Mouse (Mus musculus) neutrophil, adult 5-6 weeks (primary cell): ENCODE measurements at regions not wholly inside any gene's neighbourhood (a gene's known extent, or its start where the extent isn't known, plus 50 kb on each side); places are given as distances from the start of the nearest gene placed in this dataset.
A peak's percentile ranks its signal among the peaks of the same experiment; 100 is the strongest.
"Not testable (repeated sequence)": the region's sequence is repeated elsewhere in the genome, so short reads cannot be mapped to it uniquely, and the experiment has no call there.

Experiments used
- ATAC-seq: fragments of 151-379, 151-347 bp; 2 replicates; pipeline ENCODE4 v1.8.0; 2017; ENCODE audit warnings: mild to moderate bottlenecking, moderate TSS enrichment; ENCODE audit not compliant: insufficient number of reproducible peaks, poor library complexity, low FRiP score, severe bottlenecking; ENCODE audit errors: extremely low read depth

DNA sequence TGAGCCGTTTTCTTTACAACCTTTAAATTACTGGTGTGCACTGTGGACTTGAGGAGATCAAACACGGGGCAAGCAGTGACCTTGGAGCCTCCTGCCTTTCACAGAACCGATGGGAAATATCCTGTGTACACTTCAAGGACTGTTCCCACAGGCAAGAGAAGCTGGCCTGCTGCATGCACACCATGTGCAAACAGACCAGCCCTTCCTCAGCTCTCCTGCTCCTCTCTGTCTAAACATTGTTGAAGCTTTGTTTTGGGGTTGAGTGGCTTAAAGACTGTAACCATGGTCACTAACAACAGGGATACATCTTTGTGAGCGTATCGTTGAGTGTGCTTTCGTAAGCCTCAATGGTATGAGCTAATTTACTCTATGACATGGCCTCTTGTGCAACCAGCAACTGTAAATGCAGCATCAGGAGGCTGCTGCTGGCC is 50.2 kb upstream of the Agps start:
- peak; percentile 63 for ATAC-seq

GRCm38 (mm10) chr2:75781078-75781477 is 50.9 kb upstream of the Agps start:
- peak; percentile 60 for ATAC-seq

DNA sequence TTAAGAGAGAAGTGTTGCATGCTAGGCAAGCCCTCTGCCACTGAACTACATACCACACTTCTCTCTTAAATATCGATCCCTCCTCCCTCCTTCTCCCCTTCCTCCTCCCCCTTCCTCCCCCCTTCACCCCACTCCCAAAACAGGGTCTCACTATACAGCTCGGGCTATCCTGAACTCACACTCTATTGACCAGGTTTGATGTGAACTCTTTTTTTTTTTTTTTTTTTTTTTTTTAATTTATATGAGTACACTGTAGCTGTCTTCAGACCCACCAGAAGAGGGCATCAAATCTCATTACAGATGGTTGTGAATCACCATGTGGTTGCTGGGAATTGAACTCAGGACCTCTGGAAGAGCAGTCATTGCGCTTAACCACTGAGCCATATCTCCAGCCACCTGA is 53.3 kb upstream of the Agps start:
- not testable (repeated sequence) for ATAC-seq

GRCm38 (mm10) chr2:75777040-75777451 is 54.9 kb upstream of the Agps start:
- peak; percentile 53; the same call in 1 of the 2 replicates for ATAC-seq

- ATAC-seq: 0 out of 2 replicates have a peak, but pooled peaks have one; percentile 10
Measured at GRCm38 (mm10) chr2:75776533-75776932, 55.4 kb upstream of the Agps start.

DNA sequence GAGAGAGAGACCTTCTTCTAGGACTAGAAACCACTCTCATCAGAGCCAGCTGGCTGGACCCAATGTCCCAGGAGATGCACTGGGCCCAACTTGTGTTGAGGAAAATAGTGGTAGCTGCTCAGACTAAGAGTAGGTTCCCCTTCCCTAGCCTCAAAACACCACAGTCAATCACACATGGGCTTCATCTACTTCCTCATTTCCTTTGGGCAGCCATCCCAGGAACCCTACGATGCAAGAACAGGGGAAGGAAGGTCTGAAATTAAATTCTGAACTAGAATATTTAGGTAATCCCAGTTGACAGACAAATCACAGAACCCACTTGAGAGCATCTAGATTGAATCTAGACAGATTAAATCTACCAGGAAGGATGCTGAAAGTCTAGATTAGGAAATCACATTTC is 56.8 kb upstream of the Agps start:
- peak; percentile 60; the same call in 1 of the 2 replicates for ATAC-seq

GRCm38 (mm10) chr2:75773431-75773830 is 58.5 kb upstream of the Agps start:
- ATAC-seq: no peak

DNA sequence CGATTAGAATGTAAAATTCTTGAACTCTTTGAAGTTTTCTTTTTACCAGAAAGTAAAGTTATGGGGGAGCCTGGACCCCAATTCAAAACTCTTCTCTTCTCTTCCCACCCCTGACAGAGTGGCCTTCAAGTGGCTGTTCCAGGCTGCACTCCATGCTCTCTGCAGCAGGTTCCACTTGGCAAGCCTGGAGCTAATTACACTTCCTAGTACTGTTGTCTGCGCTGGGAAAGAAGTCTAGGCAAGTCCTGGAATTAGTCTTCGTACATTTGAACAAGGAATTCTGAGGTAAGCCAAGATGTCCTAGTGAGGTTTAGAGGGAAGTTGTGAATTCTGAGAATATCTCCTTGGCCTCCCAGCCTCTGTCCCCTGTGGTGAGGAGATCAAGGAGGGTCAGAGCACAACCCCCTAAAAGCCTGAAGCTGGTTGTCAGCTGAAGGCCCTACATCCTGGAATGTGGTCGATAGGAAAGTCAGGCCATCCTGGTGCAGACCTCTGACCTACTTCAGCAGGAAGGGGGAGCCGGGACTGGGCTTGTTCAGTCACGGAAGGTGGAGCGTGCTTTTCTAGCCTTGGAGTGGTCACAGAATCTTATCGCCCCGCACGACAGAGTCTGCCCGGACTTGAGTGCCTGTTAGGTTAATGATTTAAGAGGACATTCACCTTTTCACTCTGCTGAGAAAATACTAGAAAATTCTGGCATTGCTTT is 59.6 kb upstream of the Agps start:
- no peak for ATAC-seq

GRCm38 (mm10) chr2:75770633-75771032 is 61.3 kb upstream of the Agps start:
- no peak for ATAC-seq

- no peak for ATAC-seq
Measured at GRCm38 (mm10) chr2:75768559-75769304, 63.2 kb upstream of the Agps start.

GRCm38 (mm10) chr2:75767871-75768558 is 63.6 kb upstream of the Nfe2l2 start:
- no peak for ATAC-seq

- ATAC-seq: no peak
Measured at GRCm38 (mm10) chr2:75765403-75765802, 61.0 kb upstream of the Nfe2l2 start.

DNA sequence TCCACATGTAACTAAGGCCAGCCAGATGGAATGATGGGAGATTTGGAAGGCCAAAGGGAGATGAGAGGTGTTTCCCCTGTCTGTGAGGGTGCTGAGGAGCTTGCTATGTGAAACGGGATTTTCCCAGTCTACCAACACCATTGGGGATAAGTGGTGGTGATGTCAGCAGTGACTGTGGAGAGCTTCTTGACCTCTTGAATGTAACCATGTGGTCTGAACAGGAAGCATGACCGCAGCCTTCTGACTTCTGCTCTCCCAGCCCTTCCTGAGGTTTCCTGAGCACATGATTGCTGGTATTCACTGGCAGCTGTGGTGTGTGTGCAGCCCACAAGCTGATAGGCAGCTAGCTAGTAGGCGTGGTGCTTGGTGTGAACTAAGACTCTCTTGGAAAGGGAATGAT is 58.8 kb upstream of the Nfe2l2 start:
- peak; percentile 80 for ATAC-seq

DNA sequence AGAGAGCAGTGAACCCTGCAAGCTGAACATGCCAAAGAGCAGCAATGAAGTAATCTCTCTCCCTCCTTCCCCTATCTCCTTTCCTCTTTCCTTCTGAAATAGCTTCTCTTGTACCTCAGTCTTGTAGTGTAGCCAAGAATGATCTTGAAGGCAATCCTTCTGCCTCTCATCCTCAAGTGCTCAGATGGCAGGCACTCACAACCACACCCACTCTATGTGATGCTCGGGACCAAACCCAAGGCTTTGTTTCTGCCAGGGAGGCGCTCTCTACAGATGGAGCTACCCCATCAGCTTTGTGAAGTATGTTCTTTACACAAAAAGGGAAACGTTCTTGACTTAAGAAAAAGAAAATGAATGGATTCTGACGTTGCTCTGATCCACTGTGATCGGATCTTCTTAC is 57.6 kb upstream of the Nfe2l2 start:
- ATAC-seq: no peak

- no peak for ATAC-seq
Measured at GRCm38 (mm10) chr2:75761626-75762025, 57.2 kb upstream of the Nfe2l2 start.

DNA sequence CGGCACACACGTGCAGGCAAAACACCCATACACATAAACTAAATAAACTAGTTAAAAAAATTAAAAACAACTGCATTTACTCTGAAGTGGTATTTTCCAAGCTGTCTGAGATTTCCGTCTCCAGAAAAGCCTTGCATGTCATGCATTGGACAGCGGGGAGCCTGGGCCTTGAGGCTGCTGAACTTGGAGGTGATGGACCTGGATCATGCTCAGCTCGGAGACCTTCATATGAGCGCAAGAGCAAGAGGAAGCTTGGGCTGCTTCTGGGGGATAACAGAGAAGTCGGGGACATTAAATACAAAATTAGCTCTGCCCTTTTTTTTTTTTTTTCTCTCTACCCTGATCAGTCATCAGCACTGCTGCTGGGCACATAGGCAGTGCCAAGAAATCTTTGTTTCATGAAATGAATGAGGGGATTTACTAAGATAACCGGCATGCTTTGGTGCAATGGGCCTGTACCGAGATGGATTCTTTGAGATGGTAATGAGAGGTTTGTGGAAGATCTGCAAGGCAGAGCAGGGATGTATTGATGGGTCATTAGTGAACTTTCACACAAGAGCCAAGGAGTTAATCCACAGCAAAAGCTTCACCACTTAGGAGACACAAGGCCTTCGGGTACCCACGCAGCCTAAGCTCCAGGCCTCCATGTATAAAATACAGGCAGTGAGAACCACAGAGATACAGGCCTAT is 54.9 kb upstream of the Nfe2l2 start:
- ATAC-seq: no peak

DNA sequence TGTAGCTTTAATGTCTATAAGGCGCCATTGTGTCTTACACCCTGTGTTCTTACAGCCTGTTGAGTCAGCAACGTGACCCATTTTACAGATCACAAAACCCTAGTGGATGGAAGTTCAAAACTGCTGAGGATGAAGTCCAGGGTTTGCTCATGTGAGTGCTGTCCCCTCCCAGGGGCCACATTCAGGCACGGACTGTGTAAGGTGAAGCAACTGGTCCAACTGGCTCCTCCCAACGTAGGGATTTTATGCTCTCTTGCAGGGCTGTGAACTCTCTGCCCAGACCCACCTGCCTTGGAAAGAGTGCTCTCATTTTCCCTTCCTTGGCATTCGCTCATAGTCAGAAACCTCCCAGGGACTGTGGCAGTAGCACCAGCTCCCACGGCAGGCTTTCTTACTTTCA is 53.8 kb upstream of the Nfe2l2 start:
- ATAC-seq: no peak

DNA sequence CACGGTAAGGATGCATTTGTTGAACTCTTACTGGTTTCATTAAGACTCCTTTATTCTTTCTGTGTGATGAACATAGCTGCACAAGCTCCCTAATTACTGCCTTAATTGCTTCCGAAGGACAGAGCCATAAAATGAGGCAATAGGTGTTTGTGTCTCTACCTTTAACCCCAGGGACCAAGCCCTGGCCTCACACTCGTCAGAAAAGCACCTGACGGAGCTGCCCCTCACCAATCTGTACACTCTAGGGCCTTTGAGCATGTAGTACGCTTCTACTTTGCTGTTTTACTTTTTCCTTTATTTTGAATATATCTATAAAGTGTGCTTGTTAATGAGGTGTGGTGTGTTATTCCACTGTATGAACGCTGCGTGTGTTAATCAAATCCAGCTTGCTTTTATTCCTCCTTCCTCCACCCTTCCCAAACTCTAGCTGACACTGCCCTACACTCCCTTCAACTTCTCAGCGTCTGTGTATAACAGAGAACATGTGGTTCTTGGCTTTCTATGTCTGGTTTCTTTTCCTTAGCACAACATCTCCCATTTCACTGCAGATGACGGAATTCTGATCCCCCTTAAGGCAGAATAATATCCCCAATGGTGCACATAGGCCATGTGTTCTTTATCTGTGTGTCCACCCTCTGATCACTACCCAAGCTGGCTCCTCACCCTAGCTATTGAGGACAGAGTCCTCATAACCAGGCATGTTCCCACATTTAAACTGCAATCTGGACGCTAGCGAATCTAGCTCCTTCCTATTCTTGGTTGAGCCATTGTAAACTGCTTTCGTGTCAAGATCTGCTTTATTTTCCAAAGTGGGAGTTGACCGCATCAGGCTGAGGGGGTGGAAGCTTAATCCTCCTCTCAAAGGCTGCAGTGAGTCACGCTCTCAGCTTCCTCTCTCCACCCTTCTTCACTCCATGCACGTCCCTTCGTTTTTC is 52.5 kb upstream of the Nfe2l2 start:
- no peak for ATAC-seq
